Mouse (Mus musculus): ENCODE results near the gene Kidins220. TPM values are rescaled to one million over a fixed set of nuclear protein-coding genes. Genes with fewer than 3 reads are reported as not detected.
A peak's percentile ranks its signal among the peaks of the same experiment; 100 is the strongest.

Kidins220 gene
- total RNA-seq (2021): 84.4 and 114 TPM in 2 replicates
- long read RNA-seq, partial matches to known transcripts: 5 of 20 reads
- long read RNA-seq, other reads (novel, unspliced or antisense): 15 of 20 reads

GRCm38 (mm10) chr12:24974446-24975114, at the start of gene Kidins220:
Gene Kidins220 (plus strand): TSS chr12:24974925.
- peak; percentile 95 for DNase-seq

DNA sequence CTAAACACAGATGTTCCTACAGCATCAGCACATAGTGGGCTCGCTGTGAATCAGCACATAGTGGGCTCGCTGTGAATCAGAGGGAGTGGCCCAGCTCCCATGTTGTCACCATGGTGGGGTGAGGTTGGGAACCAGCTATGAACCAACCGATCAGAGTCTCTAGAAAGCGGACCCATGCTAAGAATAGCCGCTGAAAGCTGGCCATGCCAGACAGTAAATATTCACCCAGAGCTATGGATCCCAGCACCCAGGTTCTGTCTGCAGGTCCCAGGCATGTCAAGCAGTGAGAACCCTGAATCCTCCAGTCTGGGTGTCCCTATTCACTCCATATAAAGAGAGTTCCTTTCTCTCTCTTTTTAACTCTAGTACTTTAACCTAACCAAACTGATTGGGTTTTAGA, 49.4 kb upstream of the Kidins220 start:
- no peak for DNase-seq

GRCm38 (mm10) chr12:24925684-24926083, 49.0 kb upstream of the Kidins220 start:
- no peak for DNase-seq

DNA sequence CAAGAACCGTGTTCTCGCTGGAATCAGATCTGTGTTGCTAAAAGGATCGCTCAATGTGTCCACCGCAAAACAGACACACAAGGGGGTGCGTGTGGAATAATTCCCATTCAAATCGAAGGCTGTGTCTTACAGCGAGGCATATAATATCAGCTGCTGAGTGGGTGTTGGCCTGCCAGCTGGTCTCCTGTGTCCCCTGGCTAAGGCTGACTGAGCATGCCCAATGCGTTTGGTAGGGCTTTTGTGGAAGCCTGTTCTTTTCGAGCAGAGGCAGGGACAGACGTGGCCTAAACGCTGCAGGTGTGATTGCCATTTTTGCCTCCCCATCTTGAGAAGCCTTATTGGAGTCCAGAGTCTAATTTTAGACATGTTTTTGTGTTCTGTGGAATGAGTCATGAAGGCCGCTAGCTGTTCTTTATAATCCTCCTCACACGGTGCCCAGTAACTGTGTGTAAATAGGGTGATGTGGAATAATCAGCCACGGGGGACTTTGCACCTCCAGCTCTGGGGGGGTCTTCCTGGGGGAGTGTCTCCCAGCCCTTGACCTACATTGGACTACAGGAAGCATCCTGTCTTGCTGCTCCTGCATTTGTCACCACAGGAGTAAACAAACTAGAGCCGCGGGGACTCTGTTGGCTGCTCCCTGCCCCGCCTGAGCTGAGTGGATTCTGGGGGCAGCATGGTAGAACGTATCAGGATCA, 46.5 kb upstream of the Kidins220 start:
- DNase-seq: no peak

DNA sequence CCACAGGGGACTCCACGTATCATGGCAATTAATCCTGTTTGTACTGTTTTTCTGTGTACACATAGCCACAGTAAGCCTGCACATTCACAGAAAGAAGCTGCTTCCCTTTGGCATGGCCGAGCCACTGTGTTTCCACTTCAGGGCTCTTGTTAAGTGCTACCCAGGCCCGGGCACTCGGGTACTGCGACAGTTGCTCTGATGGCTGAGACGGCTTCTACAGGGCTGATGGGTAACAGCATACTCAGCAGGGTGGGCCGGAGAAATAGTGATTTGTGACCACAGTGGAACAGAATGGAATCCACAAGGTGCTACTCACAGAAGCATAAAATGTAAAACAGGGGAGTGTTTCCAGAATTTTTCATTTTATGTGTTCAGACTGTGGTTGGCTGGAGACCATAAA, 45.7 kb upstream of the Kidins220 start:
- no peak for DNase-seq

- no peak for DNase-seq
These were observed 44.0 kb upstream of the Kidins220 start for GRCm38 (mm10) chr12:24930760-24931159.

- DNase-seq: no peak
These were observed 42.6 kb upstream of the Kidins220 start for GRCm38 (mm10) chr12:24932120-24932519.

DNA sequence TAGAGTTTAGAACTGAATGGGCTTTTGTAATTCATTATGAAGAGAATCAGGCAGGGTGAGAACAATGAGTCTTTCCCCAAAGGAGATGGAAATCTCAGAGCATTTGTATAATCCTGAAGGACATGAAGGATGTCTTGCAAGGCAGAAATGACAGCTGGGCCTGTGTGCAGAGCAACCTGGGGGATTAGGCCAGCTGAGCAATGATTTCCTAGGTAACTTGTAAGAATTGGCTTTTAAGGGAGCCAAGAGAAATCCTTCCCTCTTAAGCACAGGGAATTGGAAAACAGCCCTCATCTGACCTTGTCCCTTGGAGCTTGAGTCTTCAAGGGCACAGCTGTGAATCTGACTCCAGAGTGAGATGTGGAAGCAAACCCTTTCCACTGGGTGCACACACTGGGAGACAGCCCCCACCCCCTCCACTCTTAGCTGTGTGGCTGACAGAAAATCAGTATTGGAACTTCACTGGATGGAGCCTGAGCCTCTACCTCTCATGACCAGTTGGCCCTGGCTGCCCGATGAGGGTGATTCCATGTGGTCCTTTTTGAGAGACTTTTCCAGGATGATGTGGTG, 41.4 kb upstream of the Kidins220 start:
- no peak for DNase-seq

- DNase-seq: peak; percentile 56
These were observed 40.7 kb upstream of the Kidins220 start for GRCm38 (mm10) chr12:24933996-24934395.

- no peak for DNase-seq
These were observed 38.4 kb upstream of the Kidins220 start for GRCm38 (mm10) chr12:24936281-24936680.

- no peak for DNase-seq
These were observed 35.4 kb upstream of the Kidins220 start for GRCm38 (mm10) chr12:24939372-24939771.

- no peak for DNase-seq
These were observed 32.0 kb upstream of the Kidins220 start for GRCm38 (mm10) chr12:24942619-24943287.

DNA sequence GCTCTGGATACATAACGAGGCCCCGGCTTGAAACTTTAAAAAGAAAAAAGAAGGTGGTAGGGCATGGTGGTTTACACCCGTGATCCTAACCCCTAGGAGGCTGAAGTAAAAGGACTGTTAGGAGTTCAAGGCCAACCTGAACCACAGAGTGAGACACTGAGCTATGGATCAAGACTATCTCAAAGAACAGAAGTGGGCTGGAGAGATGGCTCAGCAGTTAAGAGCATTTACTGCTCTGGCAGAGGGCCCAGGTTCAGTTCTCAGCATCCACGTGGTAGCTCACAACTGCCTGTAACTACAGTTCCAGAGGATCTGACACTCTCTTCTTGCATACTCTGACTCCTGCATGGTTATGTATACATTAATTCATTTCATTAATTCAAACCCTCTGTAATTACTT, 31.3 kb upstream of the Kidins220 start:
- no peak for DNase-seq

GRCm38 (mm10) chr12:24944597-24944996, 30.1 kb upstream of the Kidins220 start:
- DNase-seq: no peak

DNA sequence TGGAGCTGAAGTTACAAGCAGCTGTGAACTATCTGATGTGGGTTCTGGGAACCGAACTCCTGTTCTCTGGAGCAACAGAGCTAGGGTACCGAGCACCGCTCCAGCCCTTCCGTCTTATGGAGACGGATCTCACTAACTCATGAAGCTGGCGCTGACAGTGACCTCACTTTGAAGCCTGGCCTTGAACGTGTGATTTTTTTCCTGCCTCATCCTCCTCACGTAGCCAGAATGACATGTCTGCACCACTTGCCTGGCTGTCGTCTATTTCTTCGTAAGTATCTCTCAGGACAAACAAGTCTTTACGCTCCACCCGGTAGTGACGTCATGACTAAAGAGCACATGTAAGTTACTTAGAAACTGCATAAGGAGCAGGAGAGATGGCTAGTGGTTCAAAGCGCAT, 27.7 kb upstream of the Kidins220 start:
- DNase-seq: no peak

- peak; percentile 26 for DNase-seq
These were observed 26.4 kb upstream of the Kidins220 start for GRCm38 (mm10) chr12:24948344-24948743.

DNA sequence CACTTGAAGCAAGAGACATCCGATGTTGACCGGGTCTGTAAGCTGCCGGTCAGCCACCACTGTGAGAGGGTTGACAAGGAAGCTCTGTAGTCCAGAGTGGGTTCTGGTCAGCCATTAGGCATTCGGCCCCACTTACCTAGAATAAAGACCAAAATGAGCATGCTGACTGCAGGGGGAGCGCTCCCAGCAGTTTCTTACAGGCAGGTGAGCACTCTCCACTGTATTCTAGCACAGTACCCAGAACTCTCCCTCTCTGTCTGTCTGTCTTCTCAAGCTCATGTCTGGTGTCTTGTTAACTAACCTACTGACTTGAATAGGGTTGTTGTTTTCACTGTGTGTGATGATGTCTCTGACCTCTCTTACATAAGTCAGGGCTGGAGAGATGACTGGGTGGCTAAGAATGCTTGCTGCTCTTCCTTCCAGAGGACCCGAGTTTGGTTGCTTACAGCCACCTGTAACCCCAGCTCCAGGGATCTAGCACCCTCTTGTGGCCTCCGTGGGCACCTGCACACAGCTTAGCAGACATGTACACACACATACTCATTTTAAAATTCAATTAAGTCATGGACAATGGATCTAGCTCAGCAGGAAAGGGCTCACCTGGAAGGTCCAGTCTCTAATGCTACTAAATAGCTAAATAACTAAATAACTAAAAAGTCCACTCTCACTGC, 24.2 kb upstream of the Kidins220 start:
- DNase-seq: no peak

DNA sequence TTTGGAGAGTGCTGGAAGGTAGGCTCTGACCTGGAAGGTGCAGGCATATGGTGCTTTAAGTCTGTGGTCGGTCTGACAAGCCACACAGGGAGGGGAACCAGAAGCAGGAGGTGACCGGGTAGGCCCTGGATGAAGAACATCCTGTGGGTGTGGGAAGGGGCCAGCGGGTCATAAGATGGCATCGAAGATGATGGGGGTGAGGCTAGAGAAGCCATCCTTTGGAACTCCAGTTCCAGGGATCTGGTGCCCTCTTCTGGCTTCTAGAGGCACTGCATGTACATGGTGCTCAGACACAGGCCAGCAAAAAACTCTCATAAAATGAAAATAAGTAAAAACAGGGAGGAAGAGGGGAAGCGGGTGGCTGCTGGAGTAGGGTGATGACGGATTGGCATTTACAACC, 22.6 kb upstream of the Kidins220 start:
- DNase-seq: peak; percentile 54

DNA sequence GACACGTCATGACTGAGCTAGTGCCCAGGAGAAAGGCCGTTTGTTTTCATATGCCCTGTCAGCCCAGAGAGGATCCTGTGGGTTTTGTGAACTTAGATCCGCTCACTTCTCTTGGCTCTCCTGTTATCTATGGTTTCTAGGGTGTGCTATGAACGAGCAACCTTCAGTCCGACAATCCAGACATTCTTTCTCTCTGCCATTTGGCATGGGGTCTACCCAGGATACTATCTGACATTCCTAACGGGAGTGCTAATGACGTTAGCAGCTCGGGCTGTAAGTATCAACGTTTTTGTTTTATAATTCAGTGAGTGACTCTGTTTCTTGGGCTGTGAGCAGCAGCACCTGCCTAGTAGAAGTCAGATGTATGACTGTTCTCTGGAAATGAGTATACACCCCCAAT, 19.6 kb upstream of the Kidins220 start:
- DNase-seq: no peak

DNA sequence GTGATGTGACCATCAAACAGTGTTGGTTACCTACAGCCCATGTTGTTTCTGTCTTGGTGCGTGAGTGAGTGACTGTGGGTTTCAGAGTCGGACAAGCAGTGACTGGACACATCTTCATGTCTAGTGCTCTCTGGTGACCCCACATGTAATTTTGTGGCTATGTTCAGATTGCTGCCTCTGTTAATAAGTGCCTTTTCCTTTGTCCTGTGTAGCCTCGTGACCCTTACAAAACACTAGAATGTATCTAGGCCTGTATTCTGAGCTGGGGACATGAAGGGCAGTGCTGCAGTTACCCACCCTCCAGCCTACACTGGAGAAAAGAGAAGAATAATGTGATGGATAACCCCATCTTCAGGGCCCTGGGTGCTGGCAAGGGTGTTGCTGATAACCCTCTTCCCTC, 16.2 kb upstream of the Kidins220 start:
- DNase-seq: no peak

DNA sequence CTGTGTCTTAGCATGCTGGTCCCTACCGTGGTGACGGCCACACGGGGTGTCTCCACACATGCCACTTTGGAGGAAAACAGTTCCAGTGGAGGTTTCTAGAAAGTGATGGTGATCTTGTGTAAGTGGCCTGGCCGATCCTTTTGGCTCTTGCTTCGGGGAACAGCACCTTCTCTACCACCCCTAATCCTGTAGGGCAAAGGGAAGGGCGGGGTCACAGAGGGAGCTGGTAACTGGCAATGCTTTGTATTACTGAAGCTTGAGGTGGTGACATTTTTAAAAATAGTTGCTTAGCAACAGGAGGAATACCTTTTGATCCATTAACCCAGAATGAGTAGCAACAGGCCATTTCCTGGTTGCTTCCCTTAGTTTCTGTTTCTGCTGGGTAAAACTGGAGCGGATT, 12.9 kb upstream of the Kidins220 start:
- DNase-seq: no peak

DNA sequence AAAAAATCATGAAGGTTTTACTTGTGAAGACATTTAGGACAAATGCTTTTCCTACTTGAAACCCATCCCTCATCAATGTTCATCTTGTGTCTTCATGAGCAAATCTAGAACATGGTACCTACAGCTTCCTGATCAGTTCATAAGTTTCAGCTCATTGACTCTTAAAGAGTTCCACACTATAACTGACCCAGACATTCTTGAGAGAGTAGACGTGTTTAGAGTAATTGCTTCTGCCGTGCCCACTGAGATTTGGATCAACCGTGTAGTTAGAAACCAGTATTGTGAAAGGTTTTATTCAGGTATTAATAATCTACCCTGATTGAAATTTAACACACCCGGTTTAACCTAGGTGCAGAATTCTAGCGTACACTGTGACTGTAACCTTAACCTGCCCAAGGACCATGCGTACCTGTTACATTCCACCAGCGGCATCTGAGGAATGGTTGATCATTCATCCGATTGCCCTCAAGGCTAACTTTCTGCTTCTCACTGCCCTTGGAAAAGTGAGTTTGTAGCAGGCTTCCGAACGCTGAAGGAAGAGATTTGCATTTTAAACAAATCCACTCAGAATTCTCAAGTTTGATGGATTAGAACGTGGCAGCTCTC, 12.3 kb upstream of the Kidins220 start:
- DNase-seq: no peak

Measured in adrenal gland, postnatal 25 days (tissue).